Mouse (Mus musculus) fat pad, adult 2 months (tissue): Measurements from ENCODE around the gene Asb6.

Experiments used
- DNase-seq: peaks from one replicate; pipeline ENCODE4 v3.0.0-alpha.2; 2011; ENCODE audit warnings: low read depth, low spot score; ENCODE audit errors: extremely low read depth

Asb6 gene

DNA sequence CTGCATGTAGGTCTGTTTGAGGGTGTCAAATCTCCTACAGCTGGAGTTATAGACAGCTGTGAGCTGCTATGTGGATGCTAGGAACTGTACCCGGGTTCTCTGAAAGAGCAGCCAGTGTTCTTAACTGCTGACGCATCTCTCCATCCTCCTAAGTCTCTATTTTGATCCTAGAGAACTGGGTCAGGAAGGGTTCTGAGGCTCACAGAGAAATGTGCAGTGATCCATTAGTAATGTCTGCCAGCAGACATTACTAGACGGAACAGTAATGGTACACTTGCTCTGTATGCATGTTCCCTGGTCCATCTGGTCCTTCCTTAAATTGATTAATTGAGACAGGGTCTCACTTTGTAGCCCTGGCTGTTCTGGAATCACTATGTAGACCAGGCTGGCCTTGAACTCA lies 30.7 kb downstream of the Asb6 start:
- no peak for DNase-seq

DNA sequence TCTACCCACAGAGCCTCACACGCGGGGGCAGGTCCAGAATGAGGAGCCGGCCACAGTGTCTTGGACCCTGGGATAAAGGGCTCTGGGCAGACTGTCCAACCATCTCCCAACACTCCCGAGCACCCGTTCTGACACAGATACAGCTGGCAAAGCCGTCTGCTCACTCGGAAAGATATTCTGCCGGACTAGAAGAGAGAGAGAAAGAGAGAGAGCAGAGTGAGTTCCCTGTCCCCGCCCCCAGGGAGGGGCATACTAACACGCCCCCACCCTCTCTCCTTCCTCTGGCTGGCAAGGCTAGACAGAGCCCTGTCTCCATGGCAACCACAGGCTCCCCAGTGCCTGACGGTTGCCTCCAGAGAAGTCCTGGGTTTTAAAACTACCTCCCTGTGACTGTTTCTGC lies 33.8 kb downstream of the Asb6 start:
- no peak for DNase-seq

- DNase-seq = no peak
Measured at GRCm38 (mm10) chr2:30795889-30796275, 34.3 kb downstream of the Asb6 start.

DNA sequence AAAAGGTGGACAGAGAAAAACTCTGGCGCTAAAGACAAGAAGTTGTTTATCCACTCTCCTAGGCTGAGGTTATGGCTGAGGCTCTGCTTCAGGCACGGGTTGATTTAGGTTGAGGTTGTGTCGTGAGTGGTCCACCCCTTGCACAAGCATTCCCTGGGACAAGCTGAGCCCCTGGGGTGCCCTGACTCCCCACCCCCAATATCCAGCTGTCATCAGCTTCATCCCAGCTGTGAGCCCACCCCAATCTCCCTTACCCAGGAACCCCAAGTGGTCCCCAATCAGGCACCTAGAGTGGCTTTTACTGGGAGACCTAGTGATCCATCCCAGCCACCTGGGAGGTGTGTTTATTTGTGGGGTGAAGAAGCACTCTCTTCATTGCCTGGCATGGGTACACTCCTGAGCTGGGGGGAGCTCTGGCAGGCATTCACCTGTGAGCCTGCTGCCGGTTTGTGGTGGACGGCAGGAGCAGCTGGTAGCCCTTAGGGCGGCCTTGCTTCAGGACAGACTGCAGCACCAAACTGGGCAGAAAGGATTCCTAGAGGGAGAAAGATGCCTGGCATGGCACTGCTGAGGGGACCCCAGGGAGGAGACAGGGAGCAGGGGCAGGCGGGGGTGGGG lies 34.8 kb downstream of the Asb6 start:
- no peak for DNase-seq

- DNase-seq = no peak
Measured at GRCm38 (mm10) chr2:30794179-30795108, 35.7 kb downstream of the Asb6 start.

- no peak for DNase-seq
Measured at GRCm38 (mm10) chr2:30792061-30792460, 38.1 kb downstream of the Asb6 start.

- DNase-seq = no peak
Measured at GRCm38 (mm10) chr2:30787466-30787865, 42.7 kb downstream of the Asb6 start.

DNA sequence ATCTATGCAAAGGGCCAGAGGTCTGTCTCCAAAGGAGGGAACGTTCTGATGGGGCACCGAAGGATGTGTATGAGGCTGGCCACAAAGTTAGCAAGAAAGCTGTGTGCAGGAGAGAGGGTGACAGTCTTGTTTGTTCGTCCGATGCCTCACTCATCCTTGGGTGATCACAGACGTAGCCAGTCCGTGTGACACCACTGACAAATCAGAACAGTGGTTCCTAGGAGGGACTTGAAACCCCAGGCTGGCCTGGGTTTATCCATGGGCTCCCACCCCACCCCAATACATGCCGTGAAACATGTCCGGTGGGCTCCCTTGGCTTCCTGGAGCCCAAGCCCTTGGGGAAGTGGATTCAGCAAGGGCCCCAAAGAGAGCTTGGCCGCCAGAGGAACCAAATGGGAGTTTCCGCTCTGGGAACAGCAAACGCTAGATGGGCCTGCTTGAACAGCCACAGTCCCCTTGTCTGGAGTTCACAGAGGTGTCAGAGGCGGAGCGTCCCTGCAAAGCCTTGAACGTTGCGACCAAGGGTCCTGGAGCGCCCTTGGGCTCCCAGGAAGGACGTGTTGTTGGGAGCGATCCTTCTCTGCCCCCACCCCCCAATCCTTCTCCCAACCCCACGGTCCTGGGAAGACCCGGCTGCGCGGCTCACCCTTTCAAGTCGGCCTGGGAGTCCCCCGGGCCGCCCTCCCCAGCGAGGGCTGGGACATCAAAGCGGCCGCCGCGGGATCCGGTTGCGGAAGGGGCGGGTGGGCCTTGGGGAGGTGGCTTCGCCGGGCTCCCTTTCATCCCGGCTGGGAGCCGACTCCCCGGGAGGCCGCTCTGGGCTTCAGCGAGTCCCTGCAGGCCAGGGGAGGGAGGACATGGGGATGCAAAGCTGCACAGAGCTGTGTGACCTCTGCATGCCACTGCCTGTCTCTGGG lies 45.8 kb downstream of the Asb6 start:
- DNase-seq = no peak

GRCm38 (mm10) chr2:30783346-30783745 lies 46.8 kb downstream of the Asb6 start:
- no peak for DNase-seq

DNA sequence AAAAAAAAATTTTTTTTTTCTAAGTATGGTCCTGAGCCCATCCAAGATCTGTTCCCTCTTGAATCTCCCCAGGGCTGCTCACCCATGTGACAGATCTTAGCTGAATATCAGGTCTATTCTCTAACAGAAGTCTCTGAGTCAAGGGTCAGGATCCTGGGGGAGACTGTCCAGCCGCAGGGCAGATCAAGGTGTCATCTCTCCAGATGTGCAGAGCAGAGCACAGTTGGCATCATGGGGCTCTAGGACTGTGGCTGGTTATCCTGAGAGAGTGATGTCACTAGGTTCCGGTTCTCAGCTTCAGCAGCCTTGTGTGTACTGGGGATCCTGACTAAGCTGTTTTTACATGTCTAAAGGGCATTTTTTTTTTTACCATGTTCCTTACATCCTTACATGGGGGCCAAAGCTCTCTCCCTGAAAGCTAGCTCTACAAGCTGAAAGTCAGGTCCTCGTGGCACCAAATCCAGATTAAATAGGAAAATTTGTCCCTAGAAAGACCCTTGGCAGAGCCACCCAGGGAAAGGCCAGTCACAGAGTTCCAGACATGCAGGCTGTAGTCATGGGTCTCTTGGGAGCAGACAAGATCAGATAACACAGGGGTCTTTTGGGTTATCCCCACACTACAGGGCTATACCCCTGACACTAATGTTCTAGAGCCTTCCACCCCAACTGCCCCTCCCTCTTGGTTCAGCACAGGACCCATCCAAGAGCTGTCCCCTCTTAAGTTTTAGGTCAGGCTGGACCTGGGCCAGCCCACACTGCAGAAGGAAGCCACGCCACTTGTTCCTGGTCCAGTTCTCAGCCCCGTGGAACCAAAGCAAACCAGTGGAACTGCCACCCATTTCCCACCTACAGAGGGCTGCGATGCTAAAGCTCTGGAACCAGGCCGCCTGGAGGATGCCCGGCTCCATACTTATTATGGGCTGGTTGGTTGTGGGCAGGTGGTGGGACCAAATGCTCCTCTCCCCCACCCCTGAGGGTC lies 47.5 kb downstream of the Asb6 start:
- DNase-seq = no peak

DNA sequence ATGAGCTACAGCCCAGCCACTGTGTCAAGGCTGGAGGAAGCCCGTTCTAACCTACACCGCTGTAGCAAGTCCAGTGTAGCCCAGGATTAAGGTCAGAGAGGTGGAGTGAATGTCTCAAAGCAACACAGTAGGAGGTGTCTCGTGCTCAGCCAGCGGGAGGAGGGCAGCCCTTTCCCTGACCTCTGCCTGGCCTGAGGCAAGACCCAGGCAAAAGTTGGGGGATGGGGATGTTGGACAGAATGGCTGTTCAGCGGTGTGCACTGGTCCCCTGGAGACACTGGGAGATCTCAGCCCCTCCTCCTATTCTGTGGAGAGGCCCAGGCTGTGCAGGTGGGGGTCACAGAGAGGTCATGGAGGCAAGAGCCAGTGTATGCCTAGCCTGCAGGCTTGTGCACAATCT lies 50.9 kb downstream of the Asb6 start:
- DNase-seq = no peak

DNA sequence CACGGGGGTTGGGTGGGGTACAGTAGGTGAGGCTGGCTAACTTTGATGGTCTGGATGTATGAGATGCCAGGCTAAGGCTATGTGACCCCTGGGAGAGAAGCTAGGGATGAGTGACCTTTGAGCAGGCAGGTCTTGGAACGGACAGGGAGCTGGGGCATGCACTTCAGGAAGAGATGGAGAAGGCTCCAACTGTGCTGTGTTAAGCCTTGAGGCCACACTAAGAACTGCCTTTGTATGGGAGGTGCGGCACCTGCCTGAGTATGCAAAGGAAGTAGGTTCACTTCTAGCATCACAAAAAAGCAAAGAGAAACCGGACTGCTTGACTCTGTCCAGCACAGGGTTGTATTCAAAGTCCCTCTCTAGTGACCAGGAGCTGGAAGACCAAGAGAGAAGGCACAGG lies 51.9 kb downstream of the Asb6 start:
- DNase-seq = no peak

DNA sequence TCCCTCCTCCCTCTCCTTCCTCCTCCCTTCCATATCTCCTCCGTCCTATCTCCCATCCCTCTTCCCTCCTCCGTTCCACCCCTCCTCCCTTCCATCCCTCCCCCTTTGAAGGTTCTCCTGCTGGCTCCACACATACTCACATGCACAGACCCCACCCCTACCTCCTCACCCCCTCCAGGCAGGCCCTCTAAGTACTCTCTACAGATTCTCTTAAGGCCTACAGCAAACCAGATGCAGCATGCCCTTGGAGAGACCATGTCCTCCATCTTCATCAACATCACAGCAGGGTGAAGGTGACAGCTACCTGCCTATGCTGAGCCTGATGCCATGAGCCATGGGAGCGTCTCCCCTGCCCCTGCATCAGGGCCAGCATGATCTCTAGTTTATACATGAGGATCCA lies 52.9 kb downstream of the Asb6 start:
- no peak for DNase-seq

- DNase-seq = no peak
Measured at GRCm38 (mm10) chr2:30775955-30776354, 54.2 kb downstream of the Asb6 start.

- no peak for DNase-seq
Measured at GRCm38 (mm10) chr2:30773313-30774005, 56.7 kb downstream of the Asb6 start.
